Mouse (Mus musculus): ENCODE measurements around the gene Samd4.

Gene Samd4

DNA sequence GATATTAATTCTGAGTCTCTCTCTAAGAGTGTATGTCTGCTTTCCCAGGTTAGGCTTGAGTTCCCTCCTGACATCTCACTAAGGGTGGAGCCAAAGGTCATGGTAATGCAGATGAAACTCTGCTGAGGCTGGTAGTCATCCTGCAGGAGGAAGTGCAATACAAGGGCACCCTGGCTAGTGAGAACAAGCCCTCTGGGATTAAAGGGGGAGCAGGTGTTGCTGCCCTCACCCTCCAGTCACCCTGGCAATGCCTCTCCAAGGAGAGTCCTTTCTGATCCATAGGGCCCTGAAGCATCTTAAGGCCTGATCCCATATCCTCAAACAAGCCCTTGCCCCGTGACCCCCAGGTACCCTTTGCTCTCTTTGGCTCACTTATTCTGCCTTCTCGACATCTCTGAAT, 72.5 kb downstream of the Samd4 start:
- DNase-seq (ENCODE audit: low spot score in 2 of 2) = no peak

- DNase-seq (ENCODE audit: low spot score in 2 of 2) = no peak
Measured at GRCm38 (mm10) chr14:46955574-46956043, 73.0 kb downstream of the Samd4 start.

- DNase-seq (ENCODE audit: low spot score in 2 of 2) = no peak
Measured at GRCm38 (mm10) chr14:46956121-46956520, 73.5 kb downstream of the Samd4 start.

- no peak for DNase-seq (ENCODE audit: low spot score in 2 of 2)
Measured at GRCm38 (mm10) chr14:46959166-46959721, 76.6 kb downstream of the Samd4 start.

DNA sequence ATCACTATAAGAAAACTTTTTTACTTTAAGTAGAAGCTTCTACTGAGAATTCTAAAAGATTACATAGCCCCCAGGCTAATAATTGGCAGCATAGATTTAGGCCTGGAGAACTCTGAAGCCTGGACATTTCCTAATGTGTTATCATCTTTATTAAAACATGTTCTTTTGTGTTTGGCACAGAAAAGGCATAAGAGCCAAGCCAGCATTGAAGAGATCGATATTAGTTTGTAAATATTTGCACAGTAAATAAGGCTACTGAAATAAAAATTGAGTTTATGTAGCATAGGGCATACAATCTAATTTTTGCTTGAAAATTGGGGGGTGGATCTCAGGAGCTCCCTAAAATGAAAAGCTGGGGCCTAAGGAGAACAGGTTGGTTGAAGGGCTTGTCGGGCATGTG, 77.2 kb downstream of the Samd4 start:
- DNase-seq (ENCODE audit: low spot score in 2 of 2) = no peak

GRCm38 (mm10) chr14:46962832-46963231, 80.2 kb downstream of the Samd4 start:
- no peak for DNase-seq (ENCODE audit: low spot score in 2 of 2)

DNA sequence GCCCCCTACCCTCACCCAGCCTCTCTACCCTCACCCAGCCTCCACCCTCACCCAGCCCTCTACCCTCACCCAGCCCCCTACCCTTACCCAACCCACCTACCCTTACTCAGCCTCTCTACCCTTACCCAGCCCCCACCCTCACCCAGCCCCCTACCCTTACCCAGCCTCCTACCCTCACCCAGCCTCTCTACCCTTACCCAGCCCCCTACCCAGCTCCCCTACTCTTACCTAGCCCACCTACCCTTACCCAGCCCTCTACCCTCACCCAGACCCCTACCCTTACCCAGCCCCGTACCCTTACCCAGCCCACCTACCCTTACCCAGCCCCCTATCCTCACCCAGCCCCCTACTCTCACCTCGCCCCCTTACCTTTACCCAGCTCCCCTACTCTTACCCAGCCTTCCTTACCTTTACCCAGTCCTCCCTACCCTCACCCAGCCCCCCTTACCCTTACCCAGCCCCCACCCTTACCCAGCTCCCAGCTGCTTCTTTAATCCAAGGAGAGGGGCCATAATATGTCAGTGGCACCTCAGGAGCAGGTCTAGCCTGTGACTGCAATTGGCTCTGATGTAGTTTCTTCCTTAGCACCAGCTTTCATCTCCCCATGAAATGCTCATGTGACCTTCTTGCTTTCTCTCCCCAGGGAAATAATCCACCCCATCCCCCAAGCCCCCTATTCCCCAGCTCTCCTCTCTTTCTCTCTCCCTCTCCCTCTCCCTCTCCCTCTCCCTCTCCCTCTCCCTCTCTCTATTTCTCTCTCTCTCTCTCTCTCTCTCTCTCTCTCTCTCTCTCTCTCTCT, 81.6 kb downstream of the Samd4 start:
- no peak for DNase-seq (ENCODE audit: low spot score in 2 of 2)

GRCm38 (mm10) chr14:46966206-46966605, 83.6 kb downstream of the Samd4 start:
- no peak for DNase-seq (ENCODE audit: low spot score in 2 of 2)

DNA sequence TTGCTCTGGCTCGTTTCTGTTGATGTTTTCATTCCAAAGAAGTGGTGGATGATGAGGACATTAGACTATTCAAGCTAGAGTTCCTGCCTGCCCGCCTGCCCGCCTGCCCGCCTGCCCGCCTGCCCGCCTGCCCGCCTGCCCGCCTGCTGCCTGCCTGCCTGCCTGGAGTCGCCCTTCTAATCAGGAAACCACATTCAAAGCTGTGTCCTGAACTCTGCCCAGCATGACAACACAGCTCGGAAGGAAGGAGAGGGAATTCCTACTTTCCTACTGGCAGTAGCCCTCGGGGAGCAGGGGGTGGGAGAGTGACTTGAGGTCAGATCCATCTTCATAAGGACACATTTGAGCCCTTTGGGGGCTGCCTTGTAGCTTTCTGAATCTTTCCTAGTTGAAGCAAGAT, 85.4 kb downstream of the Samd4 start:
- DNase-seq (ENCODE audit: low spot score in 2 of 2) = no peak

- peak in 1 of 2 experiments; percentile 35 for DNase-seq (ENCODE audit: low spot score in 2 of 2)
Measured at GRCm38 (mm10) chr14:46970673-46971072, 88.0 kb downstream of the Samd4 start.

DNA sequence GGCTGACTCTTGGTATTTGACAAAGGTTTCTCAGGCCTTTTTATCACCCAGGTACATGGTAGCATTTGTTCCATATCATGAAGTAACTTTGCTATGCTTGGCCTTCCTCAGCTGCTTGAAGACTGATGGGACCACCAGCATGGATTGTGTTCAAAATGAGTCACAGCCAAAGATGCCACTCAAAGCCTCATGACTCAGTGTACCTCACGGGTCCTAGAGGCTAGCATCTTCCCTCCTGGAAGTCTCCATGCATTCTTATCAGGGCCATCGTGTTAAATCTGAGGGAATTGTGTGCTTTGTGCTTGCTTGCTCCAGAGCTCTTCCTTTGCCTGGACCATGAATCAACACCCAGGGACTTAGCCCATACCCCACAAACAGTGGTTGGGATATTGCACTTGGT, 89.1 kb downstream of the Samd4 start:
- no peak for DNase-seq (ENCODE audit: low spot score in 2 of 2)

DNA sequence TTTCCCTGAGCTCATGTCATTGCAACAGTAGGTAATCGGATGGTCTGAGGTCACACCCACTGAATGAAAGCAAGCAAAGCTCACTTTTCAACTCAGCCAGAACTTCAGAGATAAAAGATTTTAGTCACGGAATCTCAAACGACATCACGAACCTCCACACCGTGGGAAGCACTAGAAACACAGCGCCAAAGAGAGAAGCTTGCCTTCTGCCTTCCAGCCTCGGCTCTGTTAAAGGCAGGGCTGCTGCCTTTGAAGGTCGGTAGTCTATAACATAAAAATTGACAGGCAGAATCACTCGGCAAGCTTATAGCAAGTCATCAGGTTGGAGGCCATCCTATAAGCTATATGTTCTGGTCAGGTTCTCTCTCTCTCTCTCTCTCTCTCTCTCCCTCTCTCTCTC, 92.2 kb downstream of the Samd4 start:
- no peak for DNase-seq (ENCODE audit: low spot score in 2 of 2)

GRCm38 (mm10) chr14:46975969-46976368, 93.3 kb downstream of the Samd4 start:
- no peak for DNase-seq (ENCODE audit: low spot score in 2 of 2)

DNA sequence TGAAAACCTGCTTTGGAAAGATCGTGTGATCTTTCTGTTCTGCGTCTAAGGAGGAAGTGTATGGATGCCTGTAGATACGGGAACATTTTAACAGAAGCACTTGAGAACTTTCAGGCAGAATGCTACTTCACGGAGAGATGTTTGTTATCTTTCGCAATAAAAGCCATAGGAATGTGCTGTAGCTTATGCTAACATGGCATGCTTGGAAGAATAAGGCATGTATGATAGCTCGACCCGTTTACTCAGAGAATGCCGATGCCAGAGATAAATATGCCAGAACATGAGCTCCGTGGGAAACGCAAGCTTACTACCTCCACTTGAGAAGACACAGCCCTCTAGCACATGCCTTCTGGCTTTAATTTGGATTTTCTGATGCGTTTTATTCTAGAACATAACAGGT, 94.1 kb downstream of the Samd4 start:
- DNase-seq (ENCODE audit: low spot score in 2 of 2) = no peak

GRCm38 (mm10) chr14:46977660-46978059, 95.0 kb downstream of the Samd4 start:
- DNase-seq (ENCODE audit: low spot score in 2 of 2) = no peak

- DNase-seq (ENCODE audit: low spot score in 2 of 2) = no peak
Measured at GRCm38 (mm10) chr14:46979172-46979571, 96.5 kb downstream of the Samd4 start.

- DNase-seq (ENCODE audit: low spot score in 2 of 2) = peak; percentile 28 to 39
Measured at GRCm38 (mm10) chr14:46980736-46981438, 98.2 kb downstream of the Samd4 start.

DNA sequence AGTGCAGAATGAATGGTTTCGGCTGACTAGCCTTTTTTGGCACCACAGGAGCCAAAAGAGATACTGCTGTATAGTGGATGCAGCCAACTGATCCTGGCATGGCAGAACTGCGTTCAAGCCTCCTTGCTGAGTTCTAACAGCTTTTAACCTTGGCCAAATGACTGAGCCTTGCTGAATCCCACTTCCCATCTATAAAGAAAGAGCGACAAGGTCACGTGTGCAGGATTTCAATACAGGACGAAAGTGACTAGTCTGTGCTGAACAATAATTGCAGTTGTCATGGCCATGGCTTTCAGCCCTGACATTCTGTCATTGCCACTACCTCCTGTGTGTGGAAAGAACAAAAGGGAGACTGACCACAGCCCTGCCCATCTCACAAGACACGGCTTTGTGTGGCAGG, 99.5 kb downstream of the Samd4 start:
- no peak for DNase-seq (ENCODE audit: low spot score in 2 of 2)

GRCm38 (mm10) chr14:46984542-46985125, 102.0 kb downstream of the Samd4 start:
- no peak for DNase-seq (ENCODE audit: low spot score in 2 of 2)

DNA sequence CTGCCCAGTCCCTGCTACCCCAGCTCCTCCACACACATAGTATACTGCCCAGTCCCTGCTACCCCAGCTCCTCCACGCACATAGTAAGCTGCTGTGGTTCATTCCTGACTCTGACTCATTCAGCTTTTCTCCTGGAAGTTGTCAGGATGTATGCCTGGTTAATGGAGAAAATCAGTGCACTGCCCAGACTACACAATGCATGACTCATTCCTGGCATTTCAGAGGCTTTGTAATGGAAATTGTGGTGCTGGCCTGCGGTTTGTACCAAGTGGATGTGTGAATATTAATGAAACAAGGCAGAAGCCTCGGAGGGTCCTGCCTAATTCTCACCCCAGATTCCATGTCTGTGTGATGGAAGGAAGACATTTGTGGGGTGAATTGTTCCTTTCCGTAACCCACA, 107.0 kb downstream of the Samd4 start:
- no peak for DNase-seq (ENCODE audit: low spot score in 2 of 2)

DNA sequence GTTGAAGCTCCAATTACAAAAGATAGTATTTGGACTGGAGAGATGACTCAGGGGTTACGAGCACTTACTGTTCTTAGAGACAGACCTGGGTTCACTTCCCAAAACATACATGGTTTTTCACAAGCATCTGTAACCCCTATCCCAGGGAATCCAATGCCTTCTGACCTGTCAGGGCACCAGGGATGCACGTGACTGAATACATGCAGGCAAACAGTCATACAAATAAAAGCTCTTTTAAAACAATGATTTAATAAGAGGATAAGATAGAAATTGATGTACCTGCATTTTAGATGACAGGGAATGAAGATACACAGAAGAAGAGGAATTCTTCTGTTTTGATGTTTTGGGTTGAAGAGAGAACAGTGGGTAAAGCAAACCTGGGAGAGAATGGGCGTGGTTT, 107.8 kb downstream of the Samd4 start:
- no peak for DNase-seq (ENCODE audit: low spot score in 2 of 2)

GRCm38 (mm10) chr14:46994704-46995103, 112.0 kb downstream of the Samd4 start:
- no peak for DNase-seq (ENCODE audit: low spot score in 2 of 2)
